Mouse (Mus musculus) cortical plate, adult 2 months (tissue): Measurements from ENCODE around the gene Hexim1.

Experiments used
- CTCF ChIP-seq: fragments of 200-500 bp; IDR thresholded peaks from 2 replicates; pipeline ENCODE4 v1.5.1; 2011; ENCODE audit warnings: mild to moderate bottlenecking, control low read depth, low read length; ENCODE audit not compliant: insufficient read depth; ENCODE audit errors: extremely low read depth
- POLR2A ChIP-seq: fragments of 200-500 bp; IDR thresholded peaks from 2 replicates; pipeline ENCODE4 v1.6.1; 2011; ENCODE audit warnings: mild to moderate bottlenecking, low read length, control low read depth; ENCODE audit not compliant: insufficient read depth; ENCODE audit errors: extremely low read depth

DNA sequence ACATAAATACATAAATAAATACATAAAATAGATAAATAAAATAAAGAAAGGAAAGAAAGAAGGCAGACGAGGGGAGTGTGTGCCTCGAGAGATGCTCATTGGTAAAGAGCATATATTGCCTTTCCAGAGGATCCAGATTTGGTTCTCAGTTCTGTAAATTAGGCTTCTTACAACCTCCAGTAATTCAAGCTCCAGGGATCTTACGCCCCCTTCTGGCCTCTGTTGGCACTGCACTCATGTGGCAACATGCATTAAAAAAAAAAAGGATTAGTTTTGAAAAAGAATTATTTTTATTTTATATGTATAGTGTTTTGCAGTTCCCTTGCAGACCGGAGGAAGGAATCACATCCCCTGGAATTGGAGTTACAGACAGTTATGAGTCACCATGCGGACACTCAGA lies 46.1 kb downstream of the Hexim1 start:
- TF ChIP-seq CTCF (no peak), POLR2A (no peak)
